Mouse (Mus musculus): Measurements from ENCODE around the gene Pyroxd1. TPM values are rescaled to one million over a fixed set of nuclear protein-coding genes. Genes with fewer than 3 reads are reported as not detected.
A peak's percentile ranks its signal among the peaks of the same experiment; 100 is the strongest.
"Not testable (repeated sequence)": the region's sequence is repeated elsewhere in the genome, so short reads cannot be mapped to it uniquely, and the experiment has no call there.

Pyroxd1 gene
- 10 to 100 TPM; 12.2 to 17.3 (median 14.7) TPM for total RNA-seq (2022)

DNA sequence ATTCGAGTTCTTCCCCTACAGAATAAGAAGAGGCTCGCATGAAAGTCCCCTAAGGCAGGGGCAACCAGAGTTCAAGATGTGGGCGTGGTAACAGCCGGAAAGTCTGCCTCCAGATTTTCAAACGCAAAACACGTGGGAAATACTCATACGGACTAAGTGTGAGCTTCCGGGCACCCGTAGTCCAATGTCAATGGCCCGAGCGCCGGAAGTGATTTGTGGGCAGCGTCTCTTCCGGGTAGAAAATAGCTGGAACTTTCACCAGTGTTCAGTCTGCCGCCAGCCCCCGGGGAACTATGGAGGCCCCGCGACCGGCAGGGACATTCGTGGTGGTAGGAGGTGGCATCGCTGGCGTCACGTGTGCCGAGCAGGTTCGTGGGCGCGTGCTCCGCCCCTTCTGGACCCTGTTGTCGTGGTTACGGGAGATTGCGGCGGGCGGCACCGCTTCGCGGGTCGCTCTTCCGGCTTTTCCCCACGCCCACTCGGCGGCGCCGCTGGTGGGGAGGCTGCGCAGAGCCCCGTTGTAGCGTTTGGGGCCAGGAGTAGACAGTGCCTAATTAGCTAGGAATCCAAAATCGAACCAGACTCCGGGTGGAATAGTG lies at the start of gene Pyroxd1:
Gene Pyroxd1 (plus strand): TSS at position 215 of the 599 bp plus-strand sequence.
- DNase-seq (ENCODE audit: low spot score in 2 of 2), result peak; percentile 84 to 88

DNA sequence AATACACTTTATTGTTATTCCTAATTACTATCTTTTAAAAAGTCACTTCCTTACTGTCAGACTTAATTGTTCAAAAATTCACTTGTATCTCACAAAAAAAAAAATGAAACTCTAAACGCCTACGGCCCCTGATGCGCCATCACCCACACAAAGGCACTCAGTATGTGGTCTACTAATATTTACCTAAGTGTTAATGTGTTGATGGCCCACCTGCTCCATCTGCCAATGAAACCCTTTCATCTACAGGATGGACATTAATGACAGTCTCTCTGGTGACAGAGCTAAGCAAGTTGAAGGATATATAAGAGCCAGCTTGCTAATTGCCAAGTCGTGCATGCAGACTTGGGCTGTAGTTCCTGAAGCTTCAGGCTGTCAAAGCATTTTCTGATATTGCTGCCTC lies 47.4 kb upstream of the Pyroxd1 start, which contains the start of gene Iapp:
Gene Iapp (plus strand): TSS at position 326 of the 400 bp plus-strand sequence.
- DNase-seq (ENCODE audit: low spot score in 2 of 2), result no peak

DNA sequence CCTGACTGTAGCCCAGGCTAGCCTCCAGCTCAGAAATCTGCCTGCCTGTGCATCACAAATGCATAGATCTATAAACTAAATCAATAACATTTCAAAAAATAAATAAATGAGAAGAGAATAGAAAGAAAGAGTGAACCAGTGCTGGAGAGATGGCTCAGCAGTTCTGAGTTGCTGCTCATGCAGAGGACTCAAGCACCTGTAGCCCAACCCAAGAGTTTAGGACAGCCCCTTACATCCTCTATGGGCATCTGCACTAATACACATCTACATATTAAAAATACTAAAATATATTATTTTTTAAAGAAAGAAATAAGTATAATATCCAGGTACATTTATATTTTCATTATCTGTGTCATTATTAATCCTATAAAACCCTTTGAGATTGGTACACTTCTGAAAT lies 40.4 kb upstream of the Pyroxd1 start:
- DNase-seq (ENCODE audit: low spot score in 2 of 2), result no peak

DNA sequence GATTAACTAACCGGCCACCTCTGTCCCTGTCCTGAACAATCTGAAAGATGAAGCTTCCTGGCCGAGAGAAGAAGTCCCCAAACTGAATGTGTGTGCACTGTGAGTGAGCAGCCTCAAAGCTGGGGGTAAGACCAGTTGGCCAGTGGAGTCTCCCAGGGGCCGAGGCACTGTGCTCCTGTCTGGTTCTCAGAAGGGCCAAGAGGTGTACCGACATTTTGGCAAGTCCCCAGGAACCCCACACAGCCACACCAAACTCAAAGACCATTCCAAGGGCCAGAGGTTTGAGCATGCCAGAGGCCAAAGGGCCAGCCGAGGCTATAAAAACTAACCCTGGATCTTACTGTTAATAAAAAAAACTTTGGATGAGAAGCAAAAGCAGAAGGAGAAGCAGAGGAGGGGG lies 31.2 kb upstream of the Pyroxd1 start:
- no peak for DNase-seq (ENCODE audit: low spot score in 2 of 2)

DNA sequence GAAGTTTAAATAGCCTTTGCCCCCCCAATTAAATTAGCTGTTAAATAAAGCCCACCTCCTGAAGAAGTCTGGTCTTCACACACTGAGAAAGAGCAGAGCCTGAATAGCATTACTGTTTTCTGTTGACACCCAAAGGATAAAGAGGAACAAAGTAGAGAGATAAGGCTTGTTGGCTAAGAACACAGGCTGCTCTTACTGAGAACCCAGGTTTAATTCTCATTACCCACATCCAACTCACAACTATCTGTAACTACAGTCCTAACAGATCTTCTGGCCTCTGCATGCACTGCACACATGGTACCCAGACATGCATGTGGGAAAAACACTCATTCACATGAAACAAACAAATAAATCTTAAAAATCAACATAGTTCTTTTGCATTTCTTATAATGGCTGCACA lies 28.3 kb upstream of the Pyroxd1 start:
- no peak for DNase-seq (ENCODE audit: low spot score in 2 of 2)

DNA sequence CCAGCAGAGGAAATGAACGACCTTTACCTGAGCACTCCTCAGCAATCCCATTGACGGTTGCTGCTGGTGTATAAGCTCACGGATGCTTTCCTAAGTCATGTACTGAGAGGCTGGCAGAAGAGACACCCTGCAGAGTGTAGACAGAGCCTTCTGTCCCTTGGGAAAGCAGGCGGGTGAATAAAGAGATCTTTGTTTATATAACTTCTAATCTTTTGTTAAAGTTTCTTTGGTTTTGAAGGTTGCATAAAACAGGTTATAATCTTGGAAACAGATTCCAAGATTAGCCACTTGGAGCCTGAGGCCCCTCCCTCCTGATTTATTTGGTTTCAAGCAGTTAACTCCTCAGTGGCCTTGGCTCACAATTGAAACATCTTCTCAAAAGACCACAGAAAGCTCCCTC lies 22.6 kb upstream of the Pyroxd1 start, which contains the start of gene Slco1a5:
Gene Slco1a5 (minus strand): TSS at position 101 of the 400 bp plus-strand sequence.
- DNase-seq (ENCODE audit: low spot score in 2 of 2), result no peak

DNA sequence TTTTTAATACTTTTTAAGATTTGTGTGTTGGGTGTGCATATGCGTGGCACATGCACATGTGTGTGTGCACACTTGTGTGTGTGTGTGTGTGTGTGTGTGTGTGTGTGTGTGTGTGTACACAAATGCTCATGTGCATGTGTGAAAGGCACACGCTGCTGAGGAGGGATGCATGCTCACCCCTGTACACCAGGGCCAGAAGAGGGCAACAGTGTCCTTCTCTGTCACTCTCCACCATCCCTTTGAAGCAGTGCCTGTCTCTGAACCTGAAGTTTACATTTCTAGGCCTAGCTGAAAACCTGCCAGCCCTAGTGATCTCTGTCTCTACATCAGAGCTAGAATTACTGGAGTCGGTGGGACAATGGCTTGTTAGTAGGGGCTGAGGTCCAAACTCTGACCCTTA lies 18.9 kb upstream of the Pyroxd1 start:
- no peak for DNase-seq (ENCODE audit: low spot score in 2 of 2)

DNA sequence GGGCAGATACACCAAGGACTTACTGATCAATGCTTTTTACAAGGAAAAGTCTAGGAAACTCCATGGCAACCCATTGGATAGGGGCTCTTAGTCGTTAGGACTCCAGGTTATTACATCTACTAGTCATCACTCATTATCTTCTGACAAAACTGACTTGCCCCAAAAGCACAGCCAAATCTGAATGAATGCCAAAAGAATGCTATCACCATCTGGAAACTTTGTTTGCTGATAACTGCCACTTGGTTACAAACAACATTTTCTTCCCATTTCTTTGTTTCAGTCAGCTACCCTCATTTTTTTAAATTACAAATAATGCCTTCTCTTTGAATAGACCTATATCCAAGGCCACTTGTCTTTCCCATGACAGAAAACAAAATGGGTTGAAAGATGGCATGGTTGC lies 16.3 kb upstream of the Pyroxd1 start:
- DNase-seq (ENCODE audit: low spot score in 2 of 2), result no peak

DNA sequence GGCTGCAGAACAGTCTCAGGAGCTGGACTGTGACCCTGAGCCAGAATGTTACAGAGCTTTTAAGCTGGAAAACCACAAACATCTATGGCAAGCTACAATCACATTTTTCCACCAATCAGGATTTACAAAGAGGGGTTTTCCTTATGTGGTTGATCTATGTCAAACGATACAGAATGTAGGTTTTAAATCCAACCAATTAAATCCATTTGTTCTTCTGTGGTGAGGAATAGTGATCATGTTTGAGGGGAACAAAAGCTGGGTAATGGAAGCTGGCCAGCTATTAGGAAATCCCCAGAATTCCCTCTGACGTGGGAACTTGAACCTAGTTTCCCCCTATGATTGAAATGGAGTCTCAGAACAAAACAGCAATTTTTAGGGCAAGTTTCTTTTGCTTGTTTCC lies 6.5 kb upstream of the Pyroxd1 start:
- DNase-seq (ENCODE audit: low spot score in 2 of 2), result no peak

DNA sequence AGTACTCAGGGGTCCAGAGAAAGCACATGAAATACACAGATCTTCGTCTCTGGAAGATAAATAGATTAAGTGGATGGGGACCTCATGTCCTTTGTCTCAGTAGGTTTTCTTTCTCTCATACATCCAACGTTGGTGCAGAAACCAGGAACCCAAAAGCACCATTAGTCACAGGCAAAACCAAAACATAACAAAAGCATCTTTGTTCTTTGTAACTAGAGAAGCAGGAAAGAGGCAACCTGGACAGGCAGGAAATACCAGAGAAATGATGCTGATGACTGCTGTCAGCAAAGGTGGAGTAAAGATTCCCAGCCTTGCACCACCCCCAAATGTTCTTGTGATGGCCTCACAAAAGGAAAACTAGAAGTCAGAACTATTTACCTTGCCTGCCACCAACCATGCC lies 5.9 kb upstream of the Pyroxd1 start:
- DNase-seq (ENCODE audit: low spot score in 2 of 2), result no peak

DNA sequence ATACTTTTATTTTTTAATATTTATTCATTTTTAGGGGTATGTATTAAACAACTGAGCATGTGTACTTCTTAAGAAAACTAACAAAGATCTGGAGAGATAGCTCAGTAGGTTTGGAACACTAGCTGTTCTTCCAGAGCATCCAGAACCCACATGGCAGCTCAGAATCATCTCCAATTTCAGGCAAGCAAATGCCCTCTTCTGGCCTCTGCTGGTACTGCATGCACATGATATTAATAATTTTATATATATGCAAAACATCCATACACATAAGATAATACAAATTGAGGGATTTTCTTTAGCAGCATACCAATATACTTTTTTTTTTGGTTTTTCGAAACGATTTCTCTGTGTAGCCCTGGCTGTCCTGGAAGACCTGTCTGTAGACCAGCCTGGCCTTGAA lies 1.9 kb upstream of the Pyroxd1 start:
- DNase-seq (ENCODE audit: low spot score in 2 of 2), result peak in 1 of 2 experiments; percentile 48

DNA sequence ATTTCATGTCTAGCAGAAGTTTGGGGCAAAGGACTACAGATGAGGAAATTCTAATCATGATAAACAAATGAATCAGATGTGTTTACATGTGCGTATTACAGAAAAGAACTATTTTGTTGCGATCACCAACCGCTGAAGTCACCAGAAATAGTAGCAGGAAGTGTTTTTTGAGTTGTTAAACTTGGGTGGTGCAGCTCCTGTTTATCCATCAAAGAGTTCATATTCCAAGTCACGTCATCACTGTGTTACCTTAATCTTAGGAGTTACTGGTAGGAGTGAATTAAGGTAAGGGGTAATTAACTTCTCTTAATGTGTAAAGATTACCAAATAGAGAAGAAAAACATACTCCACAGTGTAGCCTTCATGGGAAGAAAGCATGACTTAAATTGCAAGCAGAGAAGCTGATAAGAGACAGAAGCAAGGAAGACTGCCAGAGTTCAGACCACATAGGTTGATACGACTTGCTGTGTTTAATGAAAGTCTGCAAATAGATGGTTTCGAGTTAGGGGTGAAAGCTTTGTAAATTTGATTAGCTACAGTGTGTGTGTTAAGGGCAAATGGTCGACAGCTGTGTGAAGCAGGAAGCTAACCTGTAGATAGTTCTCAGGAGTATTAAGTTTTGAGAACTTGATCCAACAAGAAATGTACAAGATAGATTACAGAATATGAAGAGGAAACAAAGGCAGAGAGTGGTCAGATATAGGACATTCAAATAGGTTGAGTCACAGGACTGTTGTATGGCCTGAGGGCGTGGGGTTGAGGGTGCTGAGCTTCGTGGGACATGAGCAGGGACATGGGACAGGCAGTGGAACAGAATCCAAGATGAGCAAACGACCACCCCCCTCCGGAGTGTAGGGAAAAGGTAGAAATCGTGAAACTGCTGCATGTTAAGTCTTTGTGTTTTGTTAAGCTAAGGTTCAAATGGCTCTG lies 992 bp downstream of the Pyroxd1 start:
- DNase-seq (ENCODE audit: low spot score in 2 of 2), result no peak

DNA sequence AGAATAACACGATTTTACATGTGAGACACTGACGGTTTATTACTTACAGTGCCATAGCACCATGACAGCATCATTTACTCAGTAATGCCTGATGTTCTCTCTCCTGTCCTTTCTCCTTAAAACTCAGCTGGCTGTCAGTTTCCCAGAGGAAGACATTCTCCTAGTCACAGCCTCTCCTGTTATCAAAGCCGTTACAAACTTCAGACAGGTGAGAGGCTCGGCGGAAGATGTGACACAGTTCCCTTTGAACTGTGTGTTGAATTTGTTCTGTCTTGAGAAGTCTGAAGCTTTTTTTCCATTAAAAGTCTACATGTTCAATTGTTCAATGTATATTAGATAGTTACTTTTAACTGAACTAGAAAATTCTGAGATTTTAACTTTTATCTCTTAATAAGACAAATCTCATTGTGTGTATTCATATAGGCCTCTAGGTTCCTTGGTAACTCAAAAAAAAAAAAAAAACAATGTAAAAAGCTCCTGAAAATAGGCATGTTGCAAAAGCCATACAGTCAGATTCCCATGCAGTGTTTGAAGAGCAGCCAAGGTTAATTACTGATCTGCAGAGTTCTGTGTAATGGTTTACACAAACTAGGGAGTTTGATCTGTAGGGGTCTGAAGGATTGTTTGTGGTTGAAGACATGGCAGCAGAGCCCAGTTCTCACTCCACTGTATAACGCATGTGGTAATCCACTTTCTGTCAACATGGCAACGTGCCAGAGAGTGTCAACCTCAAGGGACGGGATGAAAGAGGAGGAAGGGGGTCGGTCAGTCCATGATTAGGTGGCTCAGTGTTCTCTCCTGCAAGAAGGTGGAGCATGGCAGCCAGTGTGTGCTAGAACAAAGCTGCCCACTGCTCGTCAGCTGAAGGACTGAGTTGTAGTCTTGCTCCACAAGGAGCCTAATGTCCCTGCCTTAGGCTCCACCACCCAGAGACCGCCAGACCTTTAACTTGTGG lies 2.3 kb downstream of the Pyroxd1 start:
- DNase-seq (ENCODE audit: low spot score in 2 of 2), result no peak

DNA sequence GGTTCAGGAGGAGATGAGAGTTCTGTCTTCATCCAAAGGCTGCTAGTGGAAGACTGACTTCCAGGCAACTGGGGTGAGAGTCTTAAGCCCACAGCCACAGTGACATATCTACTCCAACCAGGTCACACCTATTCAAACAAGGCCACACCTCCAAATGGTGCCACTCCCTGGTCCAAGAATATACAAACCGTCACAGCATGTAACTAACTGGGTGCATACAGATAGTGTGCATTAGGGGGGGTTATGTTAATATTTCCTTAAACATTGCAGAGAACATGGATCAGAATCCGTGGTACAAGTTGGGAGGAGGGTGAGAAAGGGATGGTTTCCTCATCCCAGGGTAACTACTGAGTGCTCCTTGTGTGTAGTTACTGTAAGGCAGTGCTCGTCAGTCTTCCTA lies 6.6 kb downstream of the Pyroxd1 start:
- not testable (repeated sequence) for DNase-seq (ENCODE audit: low spot score in 2 of 2)

DNA sequence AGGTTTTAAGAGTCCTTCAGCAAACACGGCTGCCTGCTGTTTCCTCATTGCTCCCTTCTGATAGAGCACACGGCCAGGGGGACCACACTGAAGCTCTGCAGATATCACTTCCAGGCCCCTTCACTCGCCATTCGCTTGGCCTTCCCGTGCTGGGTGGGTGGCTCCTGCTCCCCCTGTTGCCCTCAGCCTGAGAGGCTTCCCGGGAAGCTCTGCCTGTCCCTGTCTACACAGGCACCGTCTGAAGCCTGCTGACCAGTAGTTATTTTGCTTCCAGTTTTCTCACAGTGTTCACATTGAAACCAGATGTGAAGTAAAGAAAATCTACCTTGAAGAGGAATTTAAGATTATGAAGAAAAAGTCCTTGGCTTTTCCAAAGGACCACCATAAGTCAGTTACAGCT lies 11.7 kb downstream of the Pyroxd1 start:
- no peak for DNase-seq (ENCODE audit: low spot score in 2 of 2)

DNA sequence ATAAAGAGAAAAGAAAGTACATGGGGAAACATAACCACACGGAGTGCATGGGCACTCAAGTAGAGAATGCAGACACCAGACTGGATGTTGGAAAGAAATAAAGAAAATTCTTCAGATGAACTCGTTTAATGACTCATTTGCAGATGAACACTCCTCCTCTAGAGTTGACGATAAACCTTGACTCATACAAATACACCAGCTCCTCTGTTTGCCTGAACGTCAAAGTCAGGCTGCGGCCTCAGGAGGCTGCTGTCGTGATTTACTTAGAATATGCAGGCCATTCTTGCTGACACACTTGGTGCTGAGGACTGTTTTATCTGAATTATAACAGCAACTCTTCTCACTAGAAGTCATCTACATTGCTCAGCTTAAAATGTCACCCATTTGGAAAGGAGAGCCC lies 16.6 kb downstream of the Pyroxd1 start:
- DNase-seq (ENCODE audit: low spot score in 2 of 2), result no peak

DNA sequence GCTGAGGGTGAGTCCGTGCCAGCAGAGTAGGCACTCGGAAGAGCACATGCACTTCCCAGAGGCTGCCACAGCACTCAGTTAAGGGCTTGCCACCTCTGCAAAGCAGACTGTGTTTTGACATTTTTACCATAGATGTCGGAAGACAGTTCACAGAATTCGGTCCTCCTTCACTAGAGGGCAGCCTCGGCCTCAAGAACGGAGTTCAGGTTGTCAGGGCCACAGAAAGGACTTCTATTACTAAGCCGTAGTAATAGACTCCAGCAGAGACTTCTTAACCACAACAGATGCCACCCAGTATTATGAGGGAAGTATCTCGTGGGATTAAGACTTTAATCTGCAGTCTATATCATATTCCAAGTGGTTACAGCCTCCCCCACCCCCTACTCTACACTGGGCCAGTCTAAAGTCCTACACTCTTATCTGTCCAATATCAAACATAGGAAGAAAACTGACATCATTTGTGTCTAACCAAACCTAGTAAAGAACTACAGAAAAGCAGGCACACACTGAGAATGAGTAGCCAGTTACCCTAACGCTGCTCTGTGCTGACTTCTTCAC lies 17.6 kb downstream of the Pyroxd1 start:
- DNase-seq (ENCODE audit: low spot score in 2 of 2), result no peak

DNA sequence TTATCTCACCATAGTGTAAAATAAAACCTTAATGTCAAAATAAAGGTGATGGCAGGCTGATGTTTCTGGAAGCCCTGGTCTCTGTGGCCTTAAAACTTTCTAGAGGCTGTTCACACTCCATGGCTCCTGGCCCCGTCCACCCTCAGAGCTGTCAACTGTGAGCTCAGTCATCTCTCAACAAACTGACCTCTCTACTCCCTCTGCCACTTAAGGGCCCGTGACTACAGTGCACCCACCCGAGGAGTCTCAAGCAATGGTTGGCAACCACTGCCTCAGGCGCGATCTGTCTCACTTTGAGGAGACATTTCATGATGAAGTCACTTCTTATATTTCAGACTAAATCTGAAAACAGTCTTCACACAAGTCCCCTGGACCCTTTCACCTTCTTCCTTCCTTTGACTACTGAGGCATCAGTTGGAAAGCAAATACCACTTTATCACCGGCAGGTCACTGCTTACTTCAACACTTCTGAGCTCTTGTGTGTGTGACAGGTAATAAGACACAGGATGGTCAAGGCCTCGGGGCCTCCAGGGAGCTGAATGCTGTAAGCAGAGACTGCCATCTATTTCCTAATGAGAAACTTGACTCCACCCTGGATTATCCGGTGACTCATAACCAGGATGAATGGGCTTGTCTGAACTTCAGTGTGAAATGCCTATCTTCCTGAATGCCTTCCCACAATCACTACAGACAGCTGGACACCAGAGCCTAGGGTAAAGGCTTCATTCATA lies 20.5 kb downstream of the Pyroxd1 start:
- DNase-seq (ENCODE audit: low spot score in 2 of 2), result no peak

DNA sequence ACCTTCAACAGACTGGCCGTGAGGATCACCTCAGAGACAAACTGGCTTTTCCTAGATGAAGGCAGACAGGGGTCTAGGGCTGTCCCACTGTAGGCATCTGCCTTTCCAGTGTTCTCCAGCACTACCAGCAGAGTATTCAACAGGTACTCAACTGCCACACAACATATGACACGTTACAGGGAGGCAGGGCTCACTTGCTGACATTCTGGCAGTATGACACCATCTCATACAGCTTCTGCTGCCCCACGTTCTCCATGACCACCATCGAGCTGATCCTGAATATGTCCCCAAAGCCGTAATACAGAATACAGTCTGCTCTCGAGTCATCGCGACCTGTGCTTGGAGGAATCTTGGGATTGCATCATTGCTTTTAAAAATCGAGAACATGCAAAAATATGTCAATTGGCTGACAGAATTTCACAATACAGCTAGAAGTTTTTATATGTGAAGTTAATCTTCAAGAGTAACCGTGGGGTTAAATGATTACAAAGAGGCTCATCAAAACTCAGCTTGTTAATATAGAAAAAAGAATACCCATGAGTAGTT lies 21.1 kb downstream of the Pyroxd1 start:
- no peak for DNase-seq (ENCODE audit: low spot score in 2 of 2)

DNA sequence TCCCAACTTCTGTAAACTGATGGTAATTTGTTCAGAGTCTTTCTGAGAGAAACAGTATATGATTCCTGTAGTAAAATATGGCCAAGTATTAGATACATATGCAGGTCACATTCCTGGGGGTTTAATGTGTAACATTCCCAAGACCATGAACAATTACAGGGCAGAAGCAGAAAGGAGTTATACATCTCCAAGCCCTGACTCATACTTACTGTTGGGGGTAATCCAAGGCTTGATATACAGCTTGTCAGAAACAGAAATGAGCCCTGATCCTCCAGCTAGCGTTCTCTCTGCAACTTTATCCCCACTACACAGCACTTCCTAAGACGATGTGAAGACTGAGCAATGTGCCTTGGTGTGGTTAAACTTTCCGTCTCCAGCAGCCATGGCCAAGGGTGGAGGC lies 22.1 kb downstream of the Pyroxd1 start:
- no peak for DNase-seq (ENCODE audit: low spot score in 2 of 2)
